Comparison of ENCODE assay signal across 16 mouse cellular contexts in the genomic region with DNA sequence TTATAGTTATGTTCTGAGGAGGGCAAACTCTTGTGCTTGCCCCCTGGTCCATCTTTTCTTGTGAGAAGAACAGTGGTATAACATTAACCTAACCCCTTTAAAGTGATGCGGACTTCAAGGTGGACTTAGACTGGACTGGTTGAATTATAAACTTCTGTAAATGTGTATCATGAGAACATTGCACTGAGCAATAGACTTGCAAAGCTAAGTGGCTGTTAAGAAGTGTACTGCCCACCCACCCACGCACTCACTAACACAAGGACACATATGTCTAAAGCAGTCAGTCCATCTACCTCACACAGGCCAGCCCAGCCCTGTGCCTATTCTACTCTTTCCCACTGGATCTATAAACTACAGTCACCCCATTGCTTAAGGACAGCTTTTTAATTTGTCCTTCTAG. TPM values are rescaled to one million over a fixed set of nuclear protein-coding genes. Genes with fewer than 3 reads are reported as not detected.
"Had no signal": no experiment of that assay in that cellular context is flagged by ENCODE, and none has a peak within 500 bp of the region (broad histone marks: within the 10 kb centered on the region; RNA-seq: fewer than 3 reads in every experiment).

No protein-coding gene starts in this region.

- H3K9ac ChIP-seq: intestine, embryonic 15.5 days; limb, embryonic 12.5 days; liver, embryonic 14.5 days; midbrain, embryonic 13.5 days had no signal

- ATAC-seq: intestine, embryonic 15.5 days; lung, postnatal 0 days; midbrain, embryonic 13.5 days had no signal

- H3K27ac ChIP-seq: intestine, embryonic 15.5 days; limb, embryonic 12.5 days; liver, embryonic 14.5 days; midbrain, embryonic 13.5 days had no signal

- H3K9me3 ChIP-seq: intestine, embryonic 15.5 days; limb, embryonic 12.5 days; midbrain, embryonic 13.5 days had no signal

- H3K4me3 ChIP-seq: intestine, embryonic 15.5 days; limb, embryonic 12.5 days; midbrain, embryonic 13.5 days had no signal

- H3K27me3 ChIP-seq: intestine, embryonic 15.5 days; limb, embryonic 12.5 days; midbrain, embryonic 13.5 days had no signal

- DNase-seq: layer of hippocampus, postnatal 36 days; liver; lung, adult 2 months; lung, postnatal 36 days; right cerebral cortex, postnatal 25 days; thymus, adult 18-20 months; thymus, postnatal 14 days had no signal

- H3K4me1 ChIP-seq: intestine, embryonic 15.5 days; limb, embryonic 12.5 days; midbrain, embryonic 13.5 days had no signal

- H3K4me2 ChIP-seq: intestine, embryonic 15.5 days; limb, embryonic 12.5 days; midbrain, embryonic 13.5 days had no signal

RNA-seq across cellular contexts. Expression of a gene that starts 37.8 kb away (rescaled TPM):
- total RNA-seq: layer of hippocampus, postnatal 36 days; left cerebral cortex, adult 8-10 months; left cerebral cortex, postnatal 36 days; midbrain, postnatal 0 days had no signal
- polyA plus RNA-seq: limb, embryonic 12.5 days; liver, embryonic 14.5 days; midbrain, embryonic 13.5 days; midbrain, postnatal 0 days; stomach, embryonic 14.5 days had no signal
